Mouse (Mus musculus): ENCODE measurements at regions not wholly inside any gene's neighbourhood (a gene's known extent, or its start where the extent isn't known, plus 50 kb on each side); places are given as distances from the start of the nearest gene placed in this dataset.
A peak's percentile ranks its signal among the peaks of the same experiment; 100 is the strongest.

GRCm38 (mm10) chr16:18704126-18704525, 72.5 kb upstream of the Cldn5 start:
- TF ChIP-seq CTCF (IDR thresholded peaks at IDR 0.05; ENCODE audit: control insufficient read depth, insufficient read depth, insufficient replicate concordance, low read depth, low read length): no peak
- no peak for TF ChIP-seq POLR2A (IDR thresholded peaks at IDR 0.05; ENCODE audit: control insufficient read depth, low read depth, low read length)
- no peaks in the 10 kb centered on the region for H3K4me1 ChIP-seq (ENCODE audit: control insufficient read depth, insufficient read depth, low read length)
- no peaks in the 10 kb centered on the region for H3K27me3 ChIP-seq (ENCODE audit: control insufficient read depth, insufficient read depth, low read length)
- no peaks in the 10 kb centered on the region for H3K36me3 ChIP-seq (ENCODE audit: control insufficient read depth, insufficient read depth, low read length)
- no peak overlapping the region for H3K4me3 ChIP-seq (ENCODE audit: control insufficient read depth, low read depth, low read length)
- peak overlapping the region; percentile 14 for H3K27ac ChIP-seq (ENCODE audit: control insufficient read depth, insufficient read depth, low read depth, low read length)

- H3K27me3 ChIP-seq (ENCODE audit: control insufficient read depth, insufficient read depth, low read length): no peaks in the 10 kb centered on the region
- H3K27ac ChIP-seq (ENCODE audit: control insufficient read depth, insufficient read depth, low read depth, low read length): 0 out of 2 replicates have a peak overlapping the region, but pooled peaks have one; percentile 11
- no peaks in the 10 kb centered on the region for H3K4me1 ChIP-seq (ENCODE audit: control insufficient read depth, insufficient read depth, low read length)
- H3K36me3 ChIP-seq (ENCODE audit: control insufficient read depth, insufficient read depth, low read length): no peaks in the 10 kb centered on the region
- TF ChIP-seq POLR2A (IDR thresholded peaks at IDR 0.05; ENCODE audit: control insufficient read depth, low read depth, low read length) (no peak), CTCF (IDR thresholded peaks at IDR 0.05; ENCODE audit: control insufficient read depth, insufficient read depth, insufficient replicate concordance, low read depth, low read length) (no peak)
- no peak overlapping the region for H3K4me3 ChIP-seq (ENCODE audit: control insufficient read depth, low read depth, low read length)
These were observed 71.5 kb upstream of the Cldn5 start for GRCm38 (mm10) chr16:18705028-18705648.

GRCm38 (mm10) chr16:18711637-18712125, 65.0 kb upstream of the Cldn5 start:
- no peak for TF ChIP-seq POLR2A (IDR thresholded peaks at IDR 0.05; ENCODE audit: control insufficient read depth, low read depth, low read length)
- no peak for TF ChIP-seq CTCF (IDR thresholded peaks at IDR 0.05; ENCODE audit: control insufficient read depth, insufficient read depth, insufficient replicate concordance, low read depth, low read length)
- Histone ChIP-seq H3K4me3 (ENCODE audit: control insufficient read depth, low read depth, low read length) (no peak overlapping the region), H3K27ac (ENCODE audit: control insufficient read depth, insufficient read depth, low read depth, low read length) (no peak overlapping the region), H3K27me3 (ENCODE audit: control insufficient read depth, insufficient read depth, low read length) (no peaks in the 10 kb centered on the region), H3K36me3 (ENCODE audit: control insufficient read depth, insufficient read depth, low read length) (no peaks in the 10 kb centered on the region), H3K4me1 (ENCODE audit: control insufficient read depth, insufficient read depth, low read length) (no peaks in the 10 kb centered on the region)

GRCm38 (mm10) chr16:18713017-18713416, 63.6 kb upstream of the Cldn5 start:
- TF ChIP-seq CTCF (IDR thresholded peaks at IDR 0.05; ENCODE audit: control insufficient read depth, insufficient read depth, insufficient replicate concordance, low read depth, low read length) (no peak), POLR2A (IDR thresholded peaks at IDR 0.05; ENCODE audit: control insufficient read depth, low read depth, low read length) (no peak)
- no peaks in the 10 kb centered on the region for H3K27me3 ChIP-seq (ENCODE audit: control insufficient read depth, insufficient read depth, low read length)
- peaks cover under 1% of the 10 kb centered on the region; the same call in 1 of the 2 replicates for H3K4me1 ChIP-seq (ENCODE audit: control insufficient read depth, insufficient read depth, low read length)
- no peak overlapping the region for H3K27ac ChIP-seq (ENCODE audit: control insufficient read depth, insufficient read depth, low read depth, low read length)
- no peaks in the 10 kb centered on the region for H3K36me3 ChIP-seq (ENCODE audit: control insufficient read depth, insufficient read depth, low read length)
- no peak overlapping the region for H3K4me3 ChIP-seq (ENCODE audit: control insufficient read depth, low read depth, low read length)

- H3K4me3 ChIP-seq (ENCODE audit: control insufficient read depth, low read depth, low read length): no peak overlapping the region
- no peak overlapping the region for H3K27ac ChIP-seq (ENCODE audit: control insufficient read depth, insufficient read depth, low read depth, low read length)
- H3K27me3 ChIP-seq (ENCODE audit: control insufficient read depth, insufficient read depth, low read length): no peaks in the 10 kb centered on the region
- no peak for TF ChIP-seq POLR2A (IDR thresholded peaks at IDR 0.05; ENCODE audit: control insufficient read depth, low read depth, low read length)
- no peak for TF ChIP-seq CTCF (IDR thresholded peaks at IDR 0.05; ENCODE audit: control insufficient read depth, insufficient read depth, insufficient replicate concordance, low read depth, low read length)
- peaks cover 2% of the 10 kb centered on the region; the same call in 1 of the 2 replicates for H3K4me1 ChIP-seq (ENCODE audit: control insufficient read depth, insufficient read depth, low read length)
- H3K36me3 ChIP-seq (ENCODE audit: control insufficient read depth, insufficient read depth, low read length): no peaks in the 10 kb centered on the region
These were observed 61.3 kb upstream of the Cldn5 start for GRCm38 (mm10) chr16:18715381-18715780.

GRCm38 (mm10) chr16:18718040-18718439, 58.6 kb upstream of the Cldn5 start:
- H3K4me1 ChIP-seq (ENCODE audit: control insufficient read depth, insufficient read depth, low read length): peaks cover 2% of the 10 kb centered on the region; the same call in 1 of the 2 replicates
- H3K36me3 ChIP-seq (ENCODE audit: control insufficient read depth, insufficient read depth, low read length): no peaks in the 10 kb centered on the region
- no peak overlapping the region for H3K4me3 ChIP-seq (ENCODE audit: control insufficient read depth, low read depth, low read length)
- no peak for TF ChIP-seq CTCF (IDR thresholded peaks at IDR 0.05; ENCODE audit: control insufficient read depth, insufficient read depth, insufficient replicate concordance, low read depth, low read length)
- TF ChIP-seq POLR2A (IDR thresholded peaks at IDR 0.05; ENCODE audit: control insufficient read depth, low read depth, low read length): no peak
- H3K27me3 ChIP-seq (ENCODE audit: control insufficient read depth, insufficient read depth, low read length): no peaks in the 10 kb centered on the region
- no peak overlapping the region for H3K27ac ChIP-seq (ENCODE audit: control insufficient read depth, insufficient read depth, low read depth, low read length)

GRCm38 (mm10) chr16:18720433-18721233, 56.0 kb upstream of the Cldn5 start:
- H3K4me3 ChIP-seq (ENCODE audit: control insufficient read depth, low read depth, low read length): no peak overlapping the region
- TF ChIP-seq CTCF (IDR thresholded peaks at IDR 0.05; ENCODE audit: control insufficient read depth, insufficient read depth, insufficient replicate concordance, low read depth, low read length): no peak
- no peak for TF ChIP-seq POLR2A (IDR thresholded peaks at IDR 0.05; ENCODE audit: control insufficient read depth, low read depth, low read length)
- no peaks in the 10 kb centered on the region for H3K27me3 ChIP-seq (ENCODE audit: control insufficient read depth, insufficient read depth, low read length)
- no peaks in the 10 kb centered on the region for H3K36me3 ChIP-seq (ENCODE audit: control insufficient read depth, insufficient read depth, low read length)
- peaks cover 2% of the 10 kb centered on the region; the same call in 1 of the 2 replicates for H3K4me1 ChIP-seq (ENCODE audit: control insufficient read depth, insufficient read depth, low read length)
- H3K27ac ChIP-seq (ENCODE audit: control insufficient read depth, insufficient read depth, low read depth, low read length): no peak overlapping the region
